Mouse (Mus musculus) cerebellum, adult 2 months (tissue): ENCODE results near the gene Ly6g5b. TPM values are rescaled to one million over a fixed set of nuclear protein-coding genes. Genes with fewer than 3 reads are reported as not detected.
A peak's percentile ranks its signal among the peaks of the same experiment; 100 is the strongest.

Experiments used
- DNase-seq, 2 experiments: peaks; one replicate each; pipeline ENCODE4 v3.0.0; 2021
- H3K27ac ChIP-seq: fragments of 200-500 bp; 2 replicates; pipeline ENCODE4 v1.5.1; 2012; ENCODE audit warnings: low read length, control low read depth, inconsistent platforms; ENCODE audit not compliant: insufficient read depth
- H3K27me3 ChIP-seq: fragments of 200-500 bp; 2 replicates; pipeline ENCODE4 v1.6.1; 2012; ENCODE audit warnings: inconsistent platforms, mild to moderate bottlenecking, low read length, moderate library complexity; ENCODE audit not compliant: control insufficient read depth, insufficient read depth
- H3K4me1 ChIP-seq: fragments of 200-500 bp; 2 replicates; pipeline ENCODE4 v1.6.1; 2011; ENCODE audit warnings: low read length; ENCODE audit not compliant: control insufficient read depth, insufficient read depth
- H3K4me3 ChIP-seq: fragments of 200-500 bp; replicated peaks from 2 replicates; pipeline ENCODE3; 2011; ENCODE audit warnings: mild to moderate bottlenecking, low read depth, low read length, control low read depth; ENCODE audit not compliant: insufficient read depth
- CTCF ChIP-seq: fragments of 200-500 bp; IDR thresholded peaks from 2 replicates; pipeline ENCODE4 v1.5.1; 2011; ENCODE audit warnings: low read depth, mild to moderate bottlenecking, control low read depth, low read length, moderate library complexity, borderline replicate concordance; ENCODE audit not compliant: insufficient read depth
- POLR2A ChIP-seq: fragments of 200-500 bp; IDR thresholded peaks from 2 replicates; pipeline ENCODE4 v1.6.1; 2011; ENCODE audit warnings: low read length, control low read depth, borderline replicate concordance; ENCODE audit not compliant: insufficient read depth
- WGBS: fragments of 180-500 bp; shearing (Covaris S2); methylation state at CpG from one replicate; pipeline ENCODE4 v1.1.7; 2018; 5-methylcytosine and 5-hydroxymethylcytosine counted together
- polyA plus RNA-seq: library from polyadenylated mRNA; depleted of rRNA; stranded (reverse); fragments of >200 nt; gene quantifications from 2 replicates; pipeline ENCODE4 v1.2.3, GENCODE M21; 2012; rRNA removed

Gene Ly6g5b
- polyA plus RNA-seq, 1 experiment, result 3.4 TPM

DNA sequence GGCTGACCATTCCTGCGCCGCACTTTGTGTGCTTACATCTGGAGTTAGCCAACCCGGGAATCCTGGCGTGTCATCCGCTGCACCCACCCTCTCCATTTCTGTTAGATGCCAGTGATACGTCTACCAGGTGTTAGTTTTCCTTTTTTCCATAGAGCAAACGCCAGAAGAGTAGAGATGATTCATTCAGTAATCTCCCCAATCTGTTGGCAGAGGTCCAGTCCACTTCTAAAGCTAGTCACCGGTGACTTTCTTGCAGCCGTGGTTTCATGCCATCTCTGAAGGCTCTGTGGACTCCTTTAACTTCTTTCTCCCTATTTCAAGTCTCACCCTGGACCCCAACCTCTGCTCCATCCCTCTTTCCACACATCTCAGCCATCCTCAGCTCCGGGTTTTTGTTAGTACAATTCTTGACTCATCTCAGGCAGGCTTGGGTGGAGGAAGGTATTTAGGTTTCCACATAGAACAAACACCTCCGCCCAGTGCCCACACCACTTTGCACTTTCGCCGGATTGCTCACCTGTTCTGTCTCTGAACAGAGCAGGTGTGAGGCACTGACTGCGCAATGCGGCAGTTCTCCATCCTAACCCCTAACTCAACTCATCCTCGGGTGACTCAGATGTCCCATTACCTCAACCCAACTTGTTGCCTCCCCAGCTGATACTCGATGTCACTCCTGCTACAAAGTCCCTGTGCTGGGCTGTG, 46.9 kb downstream of the Ly6g5b start:
- TF ChIP-seq CTCF (no peak), POLR2A (no peak)
- Histone ChIP-seq H3K4me3 (no peak overlapping the region), H3K27ac (peak overlapping the region; percentile 86; the same call in 1 of the 2 replicates), H3K27me3 (no peaks in the 10 kb centered on the region), H3K4me1 (peaks cover 50% of the 10 kb centered on the region)
- peak; percentile 43 to 63 for DNase-seq
- 62% methylated on average over 17 of the region's 17 CpGs for WGBS

DNA sequence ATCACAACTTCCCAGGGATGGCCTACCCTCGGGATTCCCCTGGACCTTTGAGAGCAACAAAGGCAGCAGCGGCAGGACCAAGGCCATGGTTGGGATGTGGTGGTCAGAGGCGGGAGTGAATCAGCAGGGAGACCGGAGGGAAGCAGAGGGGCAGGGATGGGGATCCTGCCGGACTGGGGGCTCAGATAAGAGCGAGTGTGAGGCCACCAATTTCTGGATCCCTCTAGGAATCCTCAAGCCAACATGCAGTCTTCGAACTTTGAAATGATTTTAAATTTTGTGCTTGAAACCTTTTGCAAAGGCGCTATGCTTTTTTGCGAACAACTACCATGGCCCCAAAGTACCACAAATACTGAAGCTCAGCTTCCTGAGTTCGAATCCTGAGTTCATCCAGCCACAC, 49.1 kb downstream of the Ly6g5b start, which contains the start of gene Mpig6b:
Gene Mpig6b (minus strand): TSS at position 101 of the 400 bp plus-strand sequence.
- H3K4me1 ChIP-seq, result peaks cover 41% of the 10 kb centered on the region
- H3K27ac ChIP-seq, result peak within 1 kb of the TSS; percentile 17; the same call in 1 of the 2 replicates
- peak within 1 kb of the TSS; percentile 45 for H3K4me3 ChIP-seq
- H3K27me3 ChIP-seq, result no peaks in the 10 kb centered on the region
- 76% methylated on average over 10 of the region's 10 CpGs for WGBS
- TF ChIP-seq CTCF, result no peak
- TF ChIP-seq POLR2A, result no peak
- peak in 1 of 2 experiments; percentile 22 for DNase-seq

DNA sequence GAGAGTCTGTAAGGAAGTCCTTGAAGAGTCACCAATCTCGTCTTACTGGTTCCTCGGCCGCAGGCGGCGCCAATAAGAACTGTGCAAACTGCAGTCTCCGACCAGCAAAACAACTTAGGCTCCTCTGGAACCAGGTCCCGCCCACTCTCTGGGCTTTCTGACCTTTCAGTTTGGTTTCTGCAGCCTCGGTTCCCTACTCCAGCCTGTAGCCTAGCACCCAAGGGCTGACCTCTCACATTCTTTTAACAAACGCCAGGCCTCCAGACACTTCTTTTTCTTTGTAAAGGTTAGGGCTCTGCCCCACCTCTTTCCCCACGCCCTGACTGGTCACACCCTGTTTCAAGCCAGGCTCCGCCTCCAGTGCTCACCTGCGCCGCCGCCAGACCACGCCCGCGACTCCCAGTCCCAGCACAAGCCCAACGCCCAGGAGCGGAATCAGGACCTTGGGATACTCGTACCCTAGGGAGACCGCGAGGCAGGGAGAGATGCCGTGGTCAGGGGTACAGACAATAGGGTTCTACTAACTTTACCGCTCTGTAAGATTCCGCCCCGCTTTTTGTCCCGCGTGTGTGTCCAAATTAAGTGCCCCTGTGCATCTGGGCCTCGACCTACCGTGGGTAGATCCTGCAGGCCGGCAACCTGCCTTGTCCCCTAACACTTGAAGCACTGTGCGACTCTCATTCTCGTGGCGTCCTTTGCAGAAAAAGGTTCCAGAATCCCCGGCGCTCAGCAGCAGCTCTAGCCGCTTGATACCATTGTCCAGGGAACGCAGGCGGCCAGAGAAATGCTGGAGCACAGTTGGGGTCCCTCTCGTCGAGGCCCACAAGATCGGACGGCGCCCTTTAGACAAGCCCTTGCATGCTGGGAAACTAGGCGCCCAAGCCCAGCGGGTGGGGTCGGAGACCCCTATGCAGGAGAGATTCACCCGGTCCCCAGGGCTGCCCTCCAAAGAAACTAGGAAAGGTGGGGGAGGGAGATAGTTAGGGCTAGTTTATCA, 50.0 kb downstream of the Ly6g5b start, which contains the start of gene Ly6g6c:
Gene Ly6g6c (plus strand): TSS at position 438 of the 997 bp plus-strand sequence.
- peaks cover 45% of the 10 kb centered on the region for H3K4me1 ChIP-seq
- TF ChIP-seq POLR2A (peak; percentile 38; the same call in 1 of the 2 replicates), CTCF (no peak)
- H3K4me3 ChIP-seq, result peak within 1 kb of the TSS; percentile 45
- H3K27me3 ChIP-seq, result no peaks in the 10 kb centered on the region
- WGBS, result 9% methylated on average over 48 of the region's 48 CpGs
- DNase-seq, result peak; percentile 72 to 77
- H3K27ac ChIP-seq, result peak within 1 kb of the TSS; percentile 82

DNA sequence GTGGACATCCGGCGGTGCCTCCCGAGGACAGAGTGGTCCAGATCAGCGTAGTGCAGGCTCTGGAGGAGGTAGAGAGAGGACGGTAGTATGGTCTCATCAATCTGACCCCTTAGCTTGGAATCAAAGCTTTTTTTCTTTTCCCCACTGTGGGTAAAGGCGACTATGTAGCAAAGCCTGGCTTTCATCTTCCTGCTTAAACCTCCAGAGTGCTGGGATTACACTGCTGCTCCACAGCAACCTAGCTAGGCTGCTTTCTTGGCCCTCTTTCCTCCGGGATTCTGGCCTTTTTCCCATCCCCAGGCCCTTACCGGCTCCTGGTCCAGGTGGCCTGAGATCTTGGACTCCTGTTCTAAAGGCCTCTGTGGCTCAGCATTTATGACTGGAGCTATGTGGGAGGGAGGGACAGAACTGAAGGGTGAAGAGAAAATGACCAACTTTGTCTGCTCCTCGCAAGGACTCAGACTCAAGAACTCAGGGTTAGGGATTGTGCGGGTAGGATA, 50.8 kb downstream of the Ly6g5b start:
- Histone ChIP-seq H3K4me1 (peaks cover 43% of the 10 kb centered on the region), H3K27me3 (no peaks in the 10 kb centered on the region), H3K27ac (peak overlapping the region; percentile 82), H3K4me3 (no peak overlapping the region)
- no peak for TF ChIP-seq CTCF
- TF ChIP-seq POLR2A, result no peak
- WGBS, result 19% methylated on average over 10 of the region's 10 CpGs
- peak; percentile 73 to 79 for DNase-seq

Other genes with a start within 250 kb of the Ly6g5b start
- gene Zbtb12, start 235.9 kb downstream of the Ly6g5b start, polyA plus RNA-seq, result 8.2 and 8.3 TPM in 2 replicates
- gene Gm20547, start 233.4 kb downstream of the Ly6g5b start, polyA plus RNA-seq, result 0.08 and 0.10 TPM in 2 replicates
- 2.3 and 2.9 TPM in 2 replicates for gene C2, start 217.2 kb downstream of the Ly6g5b start, polyA plus RNA-seq
- 174 and 182 TPM in 2 replicates for gene Ehmt2, start 217.0 kb downstream of the Ly6g5b start, polyA plus RNA-seq
- gene Slc44a4, start 201.0 kb downstream of the Ly6g5b start, polyA plus RNA-seq, result 0.05 TPM in 1 of 2 replicates, not detected in the other
- 58.7 and 60.9 TPM in 2 replicates for gene Neu1, start 184.2 kb downstream of the Ly6g5b start, polyA plus RNA-seq
- 4.6 and 9.2 TPM in 2 replicates for gene Hspa1b, start 156.2 kb downstream of the Ly6g5b start, polyA plus RNA-seq
- gene Gm20481, start 145.5 kb downstream of the Ly6g5b start, polyA plus RNA-seq, result not detected in 2 replicates
- gene Hspa1a, start 143.3 kb downstream of the Ly6g5b start, polyA plus RNA-seq, result 10.5 and 14.9 TPM in 2 replicates
- gene Hspa1l, start 142.7 kb downstream of the Ly6g5b start, polyA plus RNA-seq, result 0.49 and 0.89 TPM in 2 replicates
- gene Lsm2, start 133.6 kb downstream of the Ly6g5b start, polyA plus RNA-seq, result 56.2 and 63.7 TPM in 2 replicates
- gene Vars, start 114.4 kb downstream of the Ly6g5b start, polyA plus RNA-seq, result 65.3 and 77.0 TPM in 2 replicates
- 25.5 and 30.1 TPM in 2 replicates for gene Vwa7, start 98.8 kb downstream of the Ly6g5b start, polyA plus RNA-seq
- 2.0 and 2.3 TPM in 2 replicates for gene Sapcd1, start 87.4 kb downstream of the Ly6g5b start, polyA plus RNA-seq
- gene Msh5, start 68.7 kb downstream of the Ly6g5b start, polyA plus RNA-seq, result 4.3 and 5.5 TPM in 2 replicates
- 41.2 and 42.9 TPM in 2 replicates for gene Clic1, start 65.5 kb downstream of the Ly6g5b start, polyA plus RNA-seq
- 59.5 and 63.3 TPM in 2 replicates for gene Ddah2, start 56.4 kb downstream of the Ly6g5b start, polyA plus RNA-seq
- 0.11 and 0.15 TPM in 2 replicates for gene Ly6g6c, start 50.0 kb downstream of the Ly6g5b start, polyA plus RNA-seq
- 0.25 and 0.43 TPM in 2 replicates for gene Mpig6b, start 49.2 kb downstream of the Ly6g5b start, polyA plus RNA-seq
- gene Ly6g6e, start 38.5 kb downstream of the Ly6g5b start, polyA plus RNA-seq, result 5.3 and 6.3 TPM in 2 replicates
- 8.5 and 10.4 TPM in 2 replicates for gene Ly6g6d, start 37.4 kb downstream of the Ly6g5b start, polyA plus RNA-seq
- gene Ly6g6f, start 29.8 kb downstream of the Ly6g5b start, polyA plus RNA-seq, result 0.86 and 1.1 TPM in 2 replicates
- 337 and 394 TPM in 2 replicates for gene Abhd16a, start 26.2 kb downstream of the Ly6g5b start, polyA plus RNA-seq
- 0.28 TPM in 1 of 2 replicates, not detected in the other for gene Ly6g5c, start 7.1 kb downstream of the Ly6g5b start, polyA plus RNA-seq
- gene Gpank1, start 6.0 kb upstream of the Ly6g5b start, polyA plus RNA-seq, result 32.7 TPM in 2 replicates
- gene Csnk2b, start 6.6 kb upstream of the Ly6g5b start, polyA plus RNA-seq, result 231 TPM in 2 replicates
- 12.3 and 14.6 TPM in 2 replicates for gene D17H6S53E, start 10.9 kb upstream of the Ly6g5b start, polyA plus RNA-seq
- 0.21 and 0.28 TPM in 2 replicates for gene Apom, start 16.6 kb upstream of the Ly6g5b start, polyA plus RNA-seq
- gene Bag6, start 19.8 kb upstream of the Ly6g5b start, polyA plus RNA-seq, result 211 and 226 TPM in 2 replicates
- 277 and 289 TPM in 2 replicates for gene Prrc2a, start 49.5 kb upstream of the Ly6g5b start, polyA plus RNA-seq
- gene Aif1, start 60.6 kb upstream of the Ly6g5b start, polyA plus RNA-seq, result 2.1 and 4.1 TPM in 2 replicates
- gene Lst1, start 73.0 kb upstream of the Ly6g5b start, polyA plus RNA-seq, result 2.8 and 3.2 TPM in 2 replicates
- 0.34 and 0.38 TPM in 2 replicates for gene Ltb, start 79.0 kb upstream of the Ly6g5b start, polyA plus RNA-seq
- gene Tnf, start 86.6 kb upstream of the Ly6g5b start, polyA plus RNA-seq, result not detected in 2 replicates
- gene Lta, start 89.9 kb upstream of the Ly6g5b start, polyA plus RNA-seq, result 0.11 and 0.13 TPM in 2 replicates
- not detected in 2 replicates for gene Gm16181, start 105.4 kb upstream of the Ly6g5b start, polyA plus RNA-seq
- gene Atp6v1g2, start 118.2 kb upstream of the Ly6g5b start, polyA plus RNA-seq, result 628 TPM in 2 replicates
- gene Nfkbil1, start 120.4 kb upstream of the Ly6g5b start, polyA plus RNA-seq, result 12.7 and 13.2 TPM in 2 replicates
- gene Ddx39b, start 126.3 kb upstream of the Ly6g5b start, polyA plus RNA-seq, result 438 and 458 TPM in 2 replicates
- gene H2-D1, start 147.3 kb upstream of the Ly6g5b start, polyA plus RNA-seq, result 174 and 183 TPM in 2 replicates
- gene H2-Q1, start 205.0 kb upstream of the Ly6g5b start, polyA plus RNA-seq, result 0.26 and 0.92 TPM in 2 replicates
- 1.4 and 1.5 TPM in 2 replicates for gene H2-Q2, start 226.8 kb upstream of the Ly6g5b start, polyA plus RNA-seq